Mouse (Mus musculus): ENCODE data around the gene E130114P18Rik.

Gene E130114P18Rik

GRCm38 (mm10) chr4:97757207-97757977 is 20.5 kb downstream of the E130114P18Rik start:
- in situ Hi-C loops (cut with MboI, MseI): loop anchor here (10.0 kb wide), 1 partner anchor 347 kb away; no protein-coding TSS in a partner anchor

GRCm38 (mm10) chr4:97754241-97754640 is 23.6 kb downstream of the E130114P18Rik start:
- in situ Hi-C loops (cut with MboI, MseI): loop anchor here (10.0 kb wide), 1 partner anchor 351 kb away; no protein-coding TSS in a partner anchor

DNA sequence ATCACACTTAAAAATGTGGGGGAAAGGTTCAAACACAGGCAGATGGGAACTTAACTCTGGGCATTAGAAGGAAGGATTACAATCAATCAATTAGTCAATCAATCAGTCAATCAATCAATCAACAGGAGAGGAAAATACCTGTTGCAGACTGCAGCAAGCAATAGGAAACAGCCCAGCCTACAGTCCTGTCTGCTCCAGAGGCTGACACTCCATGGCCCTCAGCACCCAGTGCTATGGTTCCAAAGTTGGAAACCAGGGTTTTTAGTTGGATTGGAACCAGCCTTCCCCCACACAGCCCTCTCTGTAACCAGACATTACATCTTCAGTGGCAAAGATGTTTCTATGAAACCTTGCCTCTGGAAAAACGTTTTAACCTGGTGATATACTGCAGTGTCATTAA is 24.4 kb downstream of the E130114P18Rik start:
- in situ Hi-C loops (cut with MboI, MseI): loop anchor here (10.0 kb wide), 1 partner anchor 351 kb away; no protein-coding TSS in a partner anchor

GRCm38 (mm10) chr4:97752276-97753010 is 25.4 kb downstream of the E130114P18Rik start:
- in situ Hi-C loops (cut with MboI, MseI): loop anchor here (10.0 kb wide), 1 partner anchor 352 kb away; no protein-coding TSS in a partner anchor

DNA sequence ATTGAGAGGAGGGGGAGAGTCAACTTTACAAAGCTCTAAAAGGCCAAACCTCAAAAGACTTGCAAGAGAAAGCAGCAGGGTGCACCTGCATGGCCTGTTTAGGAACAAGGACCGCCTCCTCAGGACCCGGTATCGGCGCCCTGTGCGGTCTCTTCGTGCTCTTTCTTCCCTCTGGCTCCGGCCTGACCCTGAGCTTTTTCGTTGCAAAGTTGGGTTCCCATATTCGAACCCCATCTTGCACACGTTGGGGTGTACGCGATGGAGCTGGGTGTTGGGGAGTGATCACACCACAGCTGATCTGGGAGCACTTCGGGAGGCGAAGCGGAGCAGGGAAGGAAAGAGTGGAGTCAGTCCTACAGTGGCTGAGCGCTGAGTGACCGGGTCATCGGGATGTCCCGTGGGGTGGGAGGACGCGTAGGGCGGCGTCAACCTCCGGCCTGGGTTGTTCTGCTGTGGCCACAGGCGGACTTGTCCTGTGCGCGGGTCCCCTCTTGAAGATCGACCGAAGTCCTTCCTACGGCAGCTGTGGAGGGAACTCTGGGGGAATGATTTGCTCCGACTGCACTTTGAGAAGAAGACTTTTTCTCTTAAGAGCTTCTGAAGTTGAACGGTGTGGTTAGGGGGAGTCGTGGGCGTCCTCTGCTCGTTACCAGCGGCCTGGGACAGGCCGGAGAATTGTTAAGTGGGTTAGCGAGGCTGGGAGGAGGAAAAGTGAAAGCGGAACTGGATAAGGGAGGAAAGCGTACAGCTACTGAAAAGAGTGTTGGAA is 26.2 kb downstream of the E130114P18Rik start:
- in situ Hi-C loops (cut with MboI, MseI): loop anchor here (10.0 kb wide), 1 partner anchor 353 kb away; no protein-coding TSS in a partner anchor

DNA sequence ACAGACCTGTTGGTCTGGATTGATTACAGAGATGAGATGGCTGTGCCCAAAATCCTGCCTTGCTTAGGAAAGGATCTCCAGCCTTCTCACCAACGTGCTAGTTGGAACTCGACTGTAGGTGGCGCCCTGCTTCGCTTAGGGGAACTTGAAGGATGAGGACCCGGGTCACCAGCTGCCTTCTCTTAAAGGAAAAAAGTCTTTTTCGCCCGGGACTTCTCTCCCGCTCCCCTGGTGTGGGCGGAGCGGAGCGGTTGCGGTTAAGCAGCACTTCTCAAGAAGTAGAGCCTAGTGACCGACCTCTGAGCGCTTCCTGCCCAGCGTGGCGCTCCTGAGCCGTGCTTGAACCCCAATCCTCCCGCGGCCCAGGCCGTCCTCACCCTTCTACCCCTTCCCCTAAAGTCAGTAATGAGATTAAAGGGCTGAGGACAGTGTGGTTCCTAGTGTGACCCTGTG is 26.8 kb downstream of the E130114P18Rik start:
- in situ Hi-C loops (cut with MboI, MseI): loop anchor here (10.0 kb wide), 1 partner anchor 354 kb away; no protein-coding TSS in a partner anchor

- in situ Hi-C loops (cut with MboI, MseI): loop anchor here (10.0 kb wide), 1 partner anchor 354 kb away; no protein-coding TSS in a partner anchor
Observed at GRCm38 (mm10) chr4:97750401-97750800, 27.5 kb downstream of the E130114P18Rik start.

DNA sequence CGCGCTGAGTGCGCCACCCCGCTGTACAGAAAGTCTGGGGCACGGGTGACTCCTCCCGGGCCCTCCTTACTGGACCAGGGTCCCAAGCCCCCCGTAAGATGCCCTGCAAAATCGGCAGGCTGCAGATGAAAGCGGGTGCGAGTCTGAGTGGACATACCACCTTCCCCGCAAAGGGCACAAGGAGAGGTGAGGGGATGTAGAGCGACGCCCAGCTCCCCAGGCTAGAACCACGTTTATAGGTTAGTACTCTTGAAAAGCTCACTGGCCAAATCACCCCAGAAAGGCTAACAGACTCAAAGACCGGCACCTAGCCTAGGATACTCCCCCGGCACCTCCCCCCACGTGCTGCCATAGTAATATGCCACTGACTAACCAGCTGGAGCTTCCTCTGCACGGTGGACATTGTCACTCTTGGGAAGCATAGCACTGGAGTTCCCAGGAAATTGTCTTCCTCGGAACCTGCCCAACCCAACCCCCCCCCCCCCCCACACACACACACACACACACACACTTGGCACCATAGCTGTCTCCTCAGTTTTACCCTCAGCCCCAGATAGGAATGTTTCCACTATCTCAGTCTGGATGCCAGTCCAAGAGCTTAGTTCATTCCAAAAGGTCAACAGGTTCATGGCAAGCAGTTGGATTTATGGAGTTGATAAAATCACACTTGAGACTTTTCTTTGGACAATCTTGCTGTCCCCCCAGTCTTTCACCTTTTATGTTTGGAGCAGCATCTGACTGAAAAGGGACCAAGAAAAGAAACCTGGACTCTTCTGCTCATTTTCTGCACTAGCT is 31.6 kb downstream of the E130114P18Rik start:
- in situ Hi-C loops (cut with MboI, MseI): loop anchor here (10.0 kb wide), 1 partner anchor 498 kb away; no protein-coding TSS in a partner anchor

GRCm38 (mm10) chr4:97745296-97746105 is 32.4 kb downstream of the E130114P18Rik start:
- in situ Hi-C loops (cut with MboI, MseI): loop anchor here (10.0 kb wide), 1 partner anchor 499 kb away; no protein-coding TSS in a partner anchor

DNA sequence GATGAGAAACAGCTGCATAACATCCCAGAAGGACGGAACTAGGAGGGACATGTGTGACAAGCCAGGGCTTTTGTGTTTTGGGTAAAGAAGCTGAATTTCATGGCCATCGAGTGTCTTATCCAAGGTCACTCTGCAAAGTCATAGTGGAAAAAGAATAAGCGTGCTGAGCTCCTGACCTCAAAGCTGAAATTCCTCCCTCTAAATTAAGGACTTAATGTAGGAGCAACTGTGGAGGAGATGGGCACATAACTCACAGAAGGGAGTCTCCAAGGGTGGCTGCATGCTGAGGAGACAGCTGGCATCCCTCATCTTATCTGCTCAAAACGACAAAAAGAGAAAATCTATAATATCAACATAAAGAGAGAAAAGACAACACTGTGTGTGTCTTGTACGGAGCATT is 33.9 kb downstream of the E130114P18Rik start:
- in situ Hi-C loops (cut with MboI, MseI): loop anchor here (5.0 to 10.0 kb wide), 2 partner anchors 177 to 501 kb away; no protein-coding TSS in a partner anchor

- in situ Hi-C loops (cut with MboI, MseI): no loop called here
Observed at GRCm38 (mm10) chr4:97733392-97733791, 44.5 kb downstream of the E130114P18Rik start.

DNA sequence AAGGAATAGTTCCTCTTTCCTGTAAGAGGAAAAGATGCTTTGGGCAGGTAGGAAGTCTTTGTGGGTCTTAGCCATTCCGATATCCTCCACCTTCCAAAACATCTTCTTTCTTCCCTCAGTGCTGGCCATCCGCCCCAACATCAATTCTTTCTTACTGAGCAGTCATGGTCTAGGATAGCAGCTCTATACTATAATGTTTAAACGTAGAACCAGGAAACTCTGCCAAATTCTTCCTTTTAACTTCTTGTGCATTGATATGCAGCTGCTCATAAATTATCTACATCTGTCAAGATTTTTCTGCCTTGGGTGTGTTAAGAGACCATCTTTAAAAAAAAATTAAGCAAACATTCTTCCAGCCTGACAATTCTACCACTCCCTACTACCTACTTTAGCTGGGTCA is 47.5 kb downstream of the E130114P18Rik start:
- in situ Hi-C loops (cut with MboI, MseI): no loop called here

- in situ Hi-C loops (cut with MboI, MseI): no loop called here
Observed at GRCm38 (mm10) chr4:97729999-97730398, 47.9 kb downstream of the E130114P18Rik start.

- in situ Hi-C loops (cut with MboI, MseI): no loop called here
Observed at GRCm38 (mm10) chr4:97728520-97728919, 49.4 kb downstream of the E130114P18Rik start.

- in situ Hi-C loops (cut with MboI, MseI): no loop called here
Observed at GRCm38 (mm10) chr4:97723374-97723773, 54.5 kb downstream of the E130114P18Rik start.

- in situ Hi-C loops (cut with MboI, MseI): no loop called here
Observed at GRCm38 (mm10) chr4:97722666-97723065, 55.2 kb downstream of the E130114P18Rik start.

DNA sequence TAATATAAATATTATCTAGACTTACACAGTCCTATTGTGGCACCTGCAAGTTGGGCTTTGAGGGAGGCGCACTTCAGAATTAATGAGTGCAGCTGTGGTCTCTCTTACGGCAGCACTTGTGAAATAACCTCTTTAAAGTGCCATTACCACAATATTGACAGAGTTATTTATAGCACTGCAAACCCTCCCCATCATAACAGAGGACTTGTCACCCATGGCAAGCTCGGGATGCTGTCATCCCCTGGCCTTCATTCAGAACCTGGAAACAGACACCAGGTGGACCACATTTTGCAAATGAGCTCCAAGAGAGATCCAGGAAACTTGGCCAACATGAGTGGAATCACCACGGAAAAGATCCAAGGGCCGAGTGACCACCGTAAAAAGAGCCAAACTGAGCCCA is 63.3 kb downstream of the E130114P18Rik start:
- in situ Hi-C loops (cut with MboI, MseI): no loop called here

DNA sequence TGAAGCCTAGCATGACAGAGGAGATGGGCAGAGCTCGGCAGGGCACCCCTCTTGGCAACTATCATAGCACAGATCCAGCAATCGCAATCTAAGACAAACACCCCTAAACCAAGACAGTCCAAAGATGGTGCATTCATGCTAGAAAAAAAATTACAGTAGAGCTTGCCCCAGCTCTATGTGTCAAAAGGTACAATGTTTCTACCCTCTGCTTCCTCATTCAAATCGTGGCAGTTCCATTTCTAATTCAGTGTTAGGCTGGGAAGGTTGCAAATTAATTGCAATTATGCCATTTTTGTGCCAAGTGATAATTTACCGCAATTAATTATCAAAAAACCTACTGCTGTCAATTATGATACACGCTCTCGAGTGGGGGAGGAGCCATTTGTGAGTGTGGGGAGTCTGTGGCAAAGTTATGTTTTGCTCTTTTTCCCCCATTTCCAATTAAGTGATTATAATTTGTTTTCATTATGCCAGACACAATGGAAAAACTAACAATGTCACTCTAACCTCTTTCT is 63.7 kb downstream of the E130114P18Rik start:
- in situ Hi-C loops (cut with MboI, MseI): no loop called here

- in situ Hi-C loops (cut with MboI, MseI): no loop called here
Observed at GRCm38 (mm10) chr4:97712547-97712946, 65.3 kb downstream of the E130114P18Rik start.

Data from regulatory T cell (primary cell).